Mouse (Mus musculus): ENCODE measurements around the gene Prpf18. TPM values are rescaled to one million over a fixed set of nuclear protein-coding genes. Genes with fewer than 3 reads are reported as not detected.

The Prpf18 gene
- polyA plus RNA-seq, 1 experiment from 2014 or later = 50.4 TPM

GRCm38 (mm10) chr2:4592666-4593065 lies 59.2 kb downstream of the Prpf18 start:
- WGBS = 91% methylated on average over 7 of the region's 7 CpGs
- ATAC-seq (replicated peaks; ENCODE audit: low FRiP score) (no peak), DNase-seq (ENCODE audit: low spot score) (no peak)
- Histone ChIP-seq H3K9me3 (ENCODE audit: control insufficient read depth, low read length) (no peaks in the 10 kb centered on the region), H3K4me2 (ENCODE audit: low read depth, low read length, severe bottlenecking) (no peak overlapping the region), H3K9ac (ENCODE audit: low read length) (no peak overlapping the region), H3K36me3 (ENCODE audit: control insufficient read depth, insufficient read depth, low read length) (peaks cover 8% of the 10 kb centered on the region), H3K27ac (ENCODE audit: low read depth, low read length) (no peak overlapping the region), H3K4me3 (ENCODE audit: low read depth, low read length) (no peak overlapping the region), H3K4me1 (replicated peaks; ENCODE audit: control insufficient read depth, insufficient read depth, low read length) (no peaks in the 10 kb centered on the region), H3K27me3 (ENCODE audit: control insufficient read depth, insufficient read depth, low read length) (no peaks in the 10 kb centered on the region)

GRCm38 (mm10) chr2:4591647-4592046 lies 60.3 kb downstream of the Prpf18 start:
- DNase-seq (ENCODE audit: low spot score) (no peak), ATAC-seq (replicated peaks; ENCODE audit: low FRiP score) (no peak)
- peaks cover 9% of the 10 kb centered on the region for H3K36me3 ChIP-seq (ENCODE audit: control insufficient read depth, insufficient read depth, low read length)

DNA sequence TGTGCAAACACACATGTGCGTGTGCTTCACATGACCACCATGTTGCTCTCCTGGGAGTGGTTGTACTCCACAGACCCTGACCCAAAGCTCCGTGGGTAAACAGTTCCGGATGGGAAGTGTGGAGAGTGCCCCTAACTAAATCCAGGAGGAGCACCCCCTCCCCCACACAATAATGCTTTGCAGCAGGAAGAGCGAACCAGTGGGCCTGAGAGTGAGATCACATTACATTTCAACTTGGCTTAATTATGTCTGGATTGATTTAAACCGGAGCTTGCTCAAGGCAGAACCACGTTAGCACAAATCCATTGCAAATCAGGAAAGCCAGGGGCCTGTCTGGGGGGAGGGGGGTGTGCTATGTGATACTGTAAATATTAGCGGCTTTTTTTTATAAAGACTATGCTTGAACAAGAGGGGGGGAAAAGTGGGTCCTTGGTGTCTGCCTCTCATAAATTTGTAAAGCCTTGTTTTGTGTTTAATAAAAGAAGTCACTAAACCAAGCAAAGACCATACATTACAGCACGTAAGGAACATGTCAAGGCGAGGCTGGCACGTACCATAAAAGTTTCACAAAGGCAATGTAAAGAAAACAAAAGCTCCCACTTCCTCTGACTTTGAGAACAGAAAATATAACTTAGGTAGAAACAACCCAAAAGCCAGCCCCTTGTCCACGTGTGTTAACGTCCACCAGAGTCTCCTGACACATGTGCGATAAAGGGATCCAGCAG lies 64.1 kb downstream of the Prpf18 start:
- ATAC-seq (replicated peaks; ENCODE audit: low FRiP score) = no peak

More at GRCm38 (mm10) chr2:4591647-4592046, 60.3 kb downstream of the Prpf18 start:
- H3K9ac ChIP-seq (ENCODE audit: low read length) = no peak overlapping the region
- 94% methylated on average over 3 of the region's 3 CpGs for WGBS
- no peak overlapping the region for H3K4me2 ChIP-seq (ENCODE audit: low read depth, low read length, severe bottlenecking)
- H3K4me3 ChIP-seq (ENCODE audit: low read depth, low read length) = no peak overlapping the region
- no peaks in the 10 kb centered on the region for H3K4me1 ChIP-seq (replicated peaks; ENCODE audit: control insufficient read depth, insufficient read depth, low read length)
- H3K27ac ChIP-seq (ENCODE audit: low read depth, low read length) = no peak overlapping the region
- H3K27me3 ChIP-seq (ENCODE audit: control insufficient read depth, insufficient read depth, low read length) = no peaks in the 10 kb centered on the region
- H3K9me3 ChIP-seq (ENCODE audit: control insufficient read depth, low read length) = no peaks in the 10 kb centered on the region

GRCm38 (mm10) chr2:4586245-4586644 lies 65.7 kb downstream of the Prpf18 start:
- no peak overlapping the region for H3K4me2 ChIP-seq (ENCODE audit: low read depth, low read length, severe bottlenecking)
- 79% methylated on average over 11 of the region's 11 CpGs for WGBS
- ATAC-seq (replicated peaks; ENCODE audit: low FRiP score) = no peak
- H3K36me3 ChIP-seq (ENCODE audit: control insufficient read depth, insufficient read depth, low read length) = peaks cover 8% of the 10 kb centered on the region
- no peaks in the 10 kb centered on the region for H3K27me3 ChIP-seq (ENCODE audit: control insufficient read depth, insufficient read depth, low read length)
- H3K4me3 ChIP-seq (ENCODE audit: low read depth, low read length) = no peak overlapping the region
- no peak overlapping the region for H3K27ac ChIP-seq (ENCODE audit: low read depth, low read length)
- H3K4me1 ChIP-seq (replicated peaks; ENCODE audit: control insufficient read depth, insufficient read depth, low read length) = no peaks in the 10 kb centered on the region
- no peak overlapping the region for H3K9ac ChIP-seq (ENCODE audit: low read length)
- H3K9me3 ChIP-seq (ENCODE audit: control insufficient read depth, low read length) = no peaks in the 10 kb centered on the region
- DNase-seq (ENCODE audit: low spot score) = no peak

More for the DNA sequence above, 64.1 kb downstream of the Prpf18 start:
- 71% methylated on average over 13 of the region's 13 CpGs for WGBS
- no peaks in the 10 kb centered on the region for H3K27me3 ChIP-seq (ENCODE audit: control insufficient read depth, insufficient read depth, low read length)
- no peaks in the 10 kb centered on the region for H3K9me3 ChIP-seq (ENCODE audit: control insufficient read depth, low read length)
- peaks cover 10% of the 10 kb centered on the region for H3K36me3 ChIP-seq (ENCODE audit: control insufficient read depth, insufficient read depth, low read length)
- no peak for DNase-seq (ENCODE audit: low spot score)
- no peak overlapping the region for H3K9ac ChIP-seq (ENCODE audit: low read length)
- no peak overlapping the region for H3K27ac ChIP-seq (ENCODE audit: low read depth, low read length)
- no peaks in the 10 kb centered on the region for H3K4me1 ChIP-seq (replicated peaks; ENCODE audit: control insufficient read depth, insufficient read depth, low read length)
- no peak overlapping the region for H3K4me2 ChIP-seq (ENCODE audit: low read depth, low read length, severe bottlenecking)
- H3K4me3 ChIP-seq (ENCODE audit: low read depth, low read length) = no peak overlapping the region

DNA sequence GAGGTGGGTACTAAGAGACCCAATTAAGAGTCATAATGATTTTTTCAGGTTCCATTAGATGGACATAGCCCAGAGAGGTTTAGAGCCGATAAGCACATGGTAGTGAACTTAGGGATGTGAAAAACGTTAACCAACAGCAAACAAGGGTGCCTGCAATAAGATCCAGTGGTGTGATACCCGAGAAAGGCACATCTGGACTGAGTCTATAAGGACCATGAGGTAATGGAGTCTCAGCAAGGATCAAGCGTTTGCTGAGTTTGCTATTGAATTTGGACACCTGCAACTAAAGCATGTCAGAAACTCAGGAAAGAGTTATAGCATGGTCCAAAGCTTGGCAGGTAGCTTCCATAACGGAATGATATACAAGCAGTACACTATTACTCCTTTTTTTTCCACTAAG lies 67.7 kb downstream of the Prpf18 start:
- Histone ChIP-seq H3K4me2 (ENCODE audit: low read depth, low read length, severe bottlenecking) (no peak overlapping the region), H3K27ac (ENCODE audit: low read depth, low read length) (no peak overlapping the region), H3K4me1 (replicated peaks; ENCODE audit: control insufficient read depth, insufficient read depth, low read length) (no peaks in the 10 kb centered on the region), H3K9me3 (ENCODE audit: control insufficient read depth, low read length) (no peaks in the 10 kb centered on the region), H3K9ac (ENCODE audit: low read length) (no peak overlapping the region), H3K27me3 (ENCODE audit: control insufficient read depth, insufficient read depth, low read length) (no peaks in the 10 kb centered on the region), H3K36me3 (ENCODE audit: control insufficient read depth, insufficient read depth, low read length) (peaks cover 8% of the 10 kb centered on the region), H3K4me3 (ENCODE audit: low read depth, low read length) (no peak overlapping the region)
- ATAC-seq (replicated peaks; ENCODE audit: low FRiP score) (no peak), DNase-seq (ENCODE audit: low spot score) (no peak)
- 73% methylated on average over 5 of the region's 5 CpGs for WGBS

GRCm38 (mm10) chr2:4582930-4583329 lies 69.0 kb downstream of the Prpf18 start:
- H3K4me1 ChIP-seq (replicated peaks; ENCODE audit: control insufficient read depth, insufficient read depth, low read length) = no peaks in the 10 kb centered on the region
- no peak for DNase-seq (ENCODE audit: low spot score)
- no peaks in the 10 kb centered on the region for H3K27me3 ChIP-seq (ENCODE audit: control insufficient read depth, insufficient read depth, low read length)
- 83% methylated on average over 2 of the region's 2 CpGs for WGBS
- no peak overlapping the region for H3K27ac ChIP-seq (ENCODE audit: low read depth, low read length)
- H3K4me2 ChIP-seq (ENCODE audit: low read depth, low read length, severe bottlenecking) = no peak overlapping the region
- no peak overlapping the region for H3K9ac ChIP-seq (ENCODE audit: low read length)
- no peak overlapping the region for H3K4me3 ChIP-seq (ENCODE audit: low read depth, low read length)
- no peak for ATAC-seq (replicated peaks; ENCODE audit: low FRiP score)
- H3K36me3 ChIP-seq (ENCODE audit: control insufficient read depth, insufficient read depth, low read length) = peaks cover 8% of the 10 kb centered on the region
- H3K9me3 ChIP-seq (ENCODE audit: control insufficient read depth, low read length) = no peaks in the 10 kb centered on the region

DNA sequence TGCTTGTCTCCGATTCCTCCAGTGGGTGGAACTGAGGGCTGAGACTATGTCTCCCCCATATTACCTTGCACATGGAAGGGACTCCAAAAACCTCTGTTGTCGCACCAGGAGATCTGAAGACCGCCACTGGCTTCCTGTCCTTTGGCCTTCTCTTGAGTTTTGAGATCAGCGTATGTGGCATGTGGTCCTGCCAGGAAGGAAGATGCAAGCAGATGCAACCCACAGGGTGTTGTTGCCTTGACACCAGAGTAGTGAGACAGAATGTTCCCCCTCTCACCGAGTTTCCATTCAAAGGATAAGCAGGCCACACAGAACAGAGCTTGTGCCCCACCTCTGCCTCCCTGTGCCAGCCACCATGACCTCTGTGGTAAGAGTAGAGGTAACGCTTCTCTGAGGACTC lies 71.2 kb downstream of the Prpf18 start:
- Histone ChIP-seq H3K9ac (ENCODE audit: low read length) (no peak overlapping the region), H3K27ac (ENCODE audit: low read depth, low read length) (no peak overlapping the region), H3K4me1 (replicated peaks; ENCODE audit: control insufficient read depth, insufficient read depth, low read length) (no peaks in the 10 kb centered on the region), H3K4me3 (ENCODE audit: low read depth, low read length) (no peak overlapping the region), H3K36me3 (ENCODE audit: control insufficient read depth, insufficient read depth, low read length) (peaks cover 3% of the 10 kb centered on the region; the same call in 1 of the 2 replicates), H3K9me3 (ENCODE audit: control insufficient read depth, low read length) (no peaks in the 10 kb centered on the region), H3K27me3 (ENCODE audit: control insufficient read depth, insufficient read depth, low read length) (no peaks in the 10 kb centered on the region), H3K4me2 (ENCODE audit: low read depth, low read length, severe bottlenecking) (no peak overlapping the region)
- DNase-seq (ENCODE audit: low spot score) = no peak
- no peak for ATAC-seq (replicated peaks; ENCODE audit: low FRiP score)
- 82% methylated on average over 6 of the region's 6 CpGs for WGBS

- DNase-seq (ENCODE audit: low spot score) (no peak), ATAC-seq (replicated peaks; ENCODE audit: low FRiP score) (no peak)
- H3K27ac ChIP-seq (ENCODE audit: low read depth, low read length) = no peak overlapping the region
- H3K36me3 ChIP-seq (ENCODE audit: control insufficient read depth, insufficient read depth, low read length) = peaks cover 7% of the 10 kb centered on the region; the same call in 1 of the 2 replicates
- no peaks in the 10 kb centered on the region for H3K9me3 ChIP-seq (ENCODE audit: control insufficient read depth, low read length)
- no peak overlapping the region for H3K9ac ChIP-seq (ENCODE audit: low read length)
- H3K27me3 ChIP-seq (ENCODE audit: control insufficient read depth, insufficient read depth, low read length) = no peaks in the 10 kb centered on the region
- WGBS = 87% methylated on average over 8 of the region's 8 CpGs
- H3K4me1 ChIP-seq (replicated peaks; ENCODE audit: control insufficient read depth, insufficient read depth, low read length) = no peaks in the 10 kb centered on the region
- H3K4me2 ChIP-seq (ENCODE audit: low read depth, low read length, severe bottlenecking) = no peak overlapping the region
- H3K4me3 ChIP-seq (ENCODE audit: low read depth, low read length) = no peak overlapping the region
Measured at GRCm38 (mm10) chr2:4579357-4580068, 72.4 kb downstream of the Prpf18 start.

Data from forebrain, embryonic 11.5 days (tissue).